Mouse (Mus musculus) NIH3T3 (cell line): ENCODE measurements around the gene Gm7951.
"Not testable (repeated sequence)": the region's sequence is repeated elsewhere in the genome, so short reads cannot be mapped to it uniquely, and the experiment has no call there.

Experiments
- DNase-seq: peaks from one replicate; pipeline ENCODE4 v3.0.0-alpha.2; 2012; ENCODE audit warnings: low read depth

Gene Gm7951

GRCm38 (mm10) chr14:42117269-42117668, at the start of gene Gm7951:
Gm7951 (minus strand) TSS chr14:42117369.
- not testable (repeated sequence) for DNase-seq

GRCm38 (mm10) chr14:42162522-42162921, 45.4 kb upstream of the Gm7951 start, which contains the start of gene Gm17027:
Gm17027 (minus strand) TSS chr14:42162622.
- DNase-seq, result not testable (repeated sequence)

GRCm38 (mm10) chr14:42134571-42134970, 17.4 kb upstream of the Gm7951 start:
- not testable (repeated sequence) for DNase-seq

GRCm38 (mm10) chr14:42133806-42134205, 16.6 kb upstream of the Gm7951 start:
- DNase-seq, result not testable (repeated sequence)
